Mouse (Mus musculus) 3134 (cell line): ENCODE data around the gene Ppil2.

ENCODE experiments used
- DNase-seq: peaks from one replicate; pipeline ENCODE4 v3.0.0-alpha.2; 2011; ENCODE audit warnings: low spot score; ENCODE audit not compliant: insufficient read length; ENCODE audit errors: extremely low read depth

Ppil2 gene

DNA sequence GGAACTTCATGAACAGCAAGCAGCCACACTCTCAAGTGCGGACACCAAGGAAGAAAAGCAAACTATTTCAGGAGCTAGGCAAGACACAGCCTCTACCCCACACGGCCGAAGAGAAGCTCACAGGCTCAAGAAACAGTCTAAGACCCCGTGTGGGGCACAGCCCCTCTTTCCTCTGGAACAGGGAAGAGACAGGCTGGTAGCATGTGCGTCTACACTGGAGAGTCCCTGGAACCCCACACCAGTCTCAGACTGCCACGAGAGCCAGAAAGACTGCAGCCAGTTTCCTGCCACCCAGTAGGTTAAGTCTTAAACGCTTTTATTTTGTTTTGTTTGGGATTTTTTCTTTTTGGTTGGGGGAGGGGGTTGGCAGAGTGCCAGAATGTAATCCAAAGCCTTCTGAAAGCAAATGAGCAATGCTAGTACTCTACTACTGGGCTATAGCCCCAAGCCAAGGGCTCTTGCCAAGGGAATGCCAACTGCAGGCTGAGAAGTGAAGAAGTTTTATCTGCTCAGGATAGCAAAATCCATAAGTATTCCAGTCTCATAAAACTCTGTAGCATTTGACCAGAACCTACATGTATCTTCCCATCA, 8.3 kb downstream of the Ppil2 start:
- DNase-seq = no peak

DNA sequence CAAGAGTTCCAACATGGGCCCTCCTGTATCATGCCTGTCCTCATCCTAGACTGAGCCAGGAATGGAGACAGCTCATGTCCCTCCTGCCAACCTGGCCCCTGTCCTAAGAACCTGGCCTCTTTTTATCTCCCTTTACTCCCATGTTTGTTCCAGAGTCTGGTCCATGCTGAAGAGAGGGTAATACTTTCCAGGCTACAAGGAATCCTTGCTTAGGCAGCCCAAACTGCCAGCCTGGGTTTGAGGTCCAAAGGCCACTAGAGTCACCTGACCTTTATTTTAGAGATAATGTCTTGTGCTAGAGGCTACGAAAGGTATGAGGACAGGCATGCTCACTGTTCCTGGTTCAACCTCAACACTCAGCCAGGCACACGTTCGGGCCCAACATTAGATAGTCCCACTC, 14.1 kb downstream of the Ppil2 start:
- no peak for DNase-seq

DNA sequence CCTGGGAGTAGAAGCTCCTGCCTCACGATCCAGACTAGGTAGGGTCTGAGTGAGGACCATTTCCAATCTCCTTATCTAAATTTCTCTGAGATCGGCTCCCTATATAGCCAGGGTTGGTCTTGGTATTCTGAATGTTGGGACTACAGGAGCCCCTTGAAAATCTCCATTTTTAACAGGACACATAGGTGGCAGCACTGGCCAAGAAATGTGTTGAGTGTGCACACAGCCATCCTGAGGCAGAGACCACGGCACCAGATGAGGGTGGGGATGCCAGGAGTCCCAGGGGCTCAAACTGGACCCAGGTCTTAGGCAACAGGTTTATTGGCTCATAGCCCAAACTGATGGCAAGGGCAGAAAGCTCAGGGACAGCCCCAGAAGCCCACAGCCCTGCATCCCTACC, 22.7 kb downstream of the Ppil2 start:
- DNase-seq = no peak

DNA sequence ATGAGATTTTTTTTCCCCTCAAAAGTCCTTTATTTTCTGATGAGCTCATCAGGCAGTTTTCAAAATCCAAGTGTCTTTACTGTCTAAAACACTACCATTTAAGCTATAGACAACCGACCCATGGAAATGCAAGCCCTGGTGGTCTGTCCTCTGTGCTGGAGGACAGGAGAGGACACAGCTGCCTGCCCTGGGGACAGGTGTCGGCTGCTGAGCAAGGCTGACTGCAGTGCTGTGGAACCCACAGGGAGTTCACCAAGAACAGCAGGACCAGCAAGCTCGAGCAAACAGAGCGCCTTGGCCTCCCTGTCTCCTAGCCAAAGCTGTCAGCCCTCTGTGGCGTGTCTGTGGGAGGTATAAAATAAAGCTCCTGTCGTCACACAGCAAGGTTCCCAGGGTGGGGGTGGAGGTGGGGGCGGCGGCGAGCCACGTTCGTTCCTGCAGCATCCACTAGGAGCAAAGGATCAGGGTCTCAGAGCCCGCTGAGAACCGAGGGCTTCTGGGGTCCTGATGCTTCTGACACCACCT, 24.3 kb downstream of the Ppil2 start:
- DNase-seq = no peak

DNA sequence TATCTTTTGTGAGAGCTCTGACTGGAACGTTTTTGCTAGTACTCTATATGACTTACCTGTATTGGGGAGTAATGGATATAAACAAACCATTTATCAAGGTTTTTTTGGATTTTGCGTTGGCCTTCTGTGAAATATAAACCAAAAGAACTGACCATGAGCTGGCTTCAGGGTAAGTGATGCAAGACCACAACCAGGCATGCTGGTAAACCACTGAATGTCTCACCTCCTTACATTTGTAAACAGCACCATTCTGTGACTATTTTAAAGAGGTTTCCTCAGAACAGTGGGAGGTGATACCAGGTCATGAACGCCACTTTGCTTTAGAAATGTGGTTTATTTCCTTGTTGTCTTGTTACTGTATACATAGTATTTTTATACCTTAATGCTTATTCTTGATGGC, 24.8 kb downstream of the Ppil2 start:
- DNase-seq = no peak

DNA sequence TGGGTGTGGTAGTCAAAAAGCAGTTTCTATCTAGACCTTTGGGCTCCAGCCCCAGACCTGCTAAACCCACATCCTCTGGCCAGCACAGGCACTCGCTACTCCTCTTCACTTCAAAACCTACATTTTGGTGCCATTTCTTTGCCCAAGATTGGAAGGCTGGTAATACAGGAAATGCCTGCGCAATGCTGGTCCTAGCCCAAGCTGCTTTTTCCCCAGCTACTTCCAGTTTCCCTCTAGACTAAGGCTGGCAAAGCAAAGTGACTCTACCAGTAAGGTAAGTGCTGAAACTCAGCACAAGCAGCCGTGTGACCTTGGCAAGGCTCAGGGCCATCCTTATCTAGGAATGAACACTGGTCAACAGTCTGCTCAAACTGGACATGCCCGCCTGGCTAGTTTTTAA, 25.4 kb downstream of the Ppil2 start:
- DNase-seq = no peak

DNA sequence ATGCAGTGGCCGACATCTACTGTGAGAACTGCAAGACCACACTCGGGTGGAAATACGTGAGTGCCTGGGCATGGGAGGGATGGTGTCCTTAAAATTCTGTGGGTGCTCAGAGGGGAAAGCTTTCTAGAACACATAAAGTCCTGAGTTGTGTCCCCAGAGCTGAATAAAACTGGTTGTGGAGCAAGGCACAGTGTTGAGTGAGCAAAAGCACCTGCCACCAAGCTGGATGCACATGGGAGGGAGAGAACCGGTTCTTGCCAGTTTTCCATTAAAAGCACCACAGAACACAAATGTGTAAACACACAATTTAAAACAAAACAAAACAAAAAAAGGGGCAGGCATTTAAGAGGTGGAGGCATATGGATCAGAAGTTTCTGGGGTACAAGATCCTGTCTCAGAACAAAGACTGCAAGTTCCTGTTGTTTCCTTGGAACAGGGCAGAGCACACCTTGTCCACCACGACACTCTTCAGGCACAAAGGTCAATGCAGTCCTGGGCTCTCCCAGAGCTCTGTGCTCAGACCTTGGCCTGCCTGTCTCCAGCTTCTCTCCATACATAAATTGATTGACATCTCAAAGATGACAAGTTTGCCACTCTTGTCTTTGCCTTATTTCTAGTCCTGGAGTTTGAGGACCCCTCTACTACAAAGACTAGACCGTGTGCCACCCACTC, 28.8 kb downstream of the Ppil2 start:
- no peak for DNase-seq

DNA sequence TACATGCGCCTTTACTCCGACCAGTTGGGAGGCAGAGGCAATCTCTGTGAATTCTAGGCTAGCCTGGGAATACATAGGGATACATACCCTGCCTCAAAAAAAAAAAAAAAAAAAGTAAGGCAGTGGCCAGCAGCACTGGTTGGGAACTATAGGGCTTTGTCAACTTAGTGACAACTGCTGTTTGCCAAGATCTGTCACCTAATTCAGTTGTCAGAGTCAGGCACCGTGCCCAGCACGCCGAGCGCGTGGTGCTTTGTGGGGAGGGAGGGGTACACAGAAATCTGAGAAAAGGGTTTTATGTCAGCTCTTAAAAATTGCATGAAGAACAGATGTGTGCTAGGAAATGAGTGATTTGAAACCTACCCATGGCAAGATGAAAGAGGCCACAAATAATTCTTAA, 33.0 kb downstream of the Ppil2 start:
- no peak for DNase-seq

DNA sequence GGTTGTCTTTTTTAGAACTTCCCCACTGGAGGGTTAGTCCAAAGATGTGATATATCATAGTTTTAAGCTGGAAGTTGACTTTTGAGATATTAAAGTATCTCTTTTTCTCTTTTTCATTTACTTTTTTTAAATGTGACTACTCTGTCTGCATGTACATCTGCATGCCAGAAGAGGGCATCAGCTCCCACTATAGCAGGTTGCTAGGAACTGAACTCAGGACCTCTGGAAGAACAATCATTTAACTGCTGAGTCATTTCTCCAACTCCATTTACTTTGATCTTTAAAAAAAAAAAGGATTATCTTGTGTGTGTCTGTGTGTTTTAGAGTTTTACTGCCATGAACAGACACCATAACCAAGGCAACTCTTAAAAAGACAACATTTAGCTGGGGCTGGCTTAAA, 34.2 kb downstream of the Ppil2 start:
- DNase-seq = no peak

DNA sequence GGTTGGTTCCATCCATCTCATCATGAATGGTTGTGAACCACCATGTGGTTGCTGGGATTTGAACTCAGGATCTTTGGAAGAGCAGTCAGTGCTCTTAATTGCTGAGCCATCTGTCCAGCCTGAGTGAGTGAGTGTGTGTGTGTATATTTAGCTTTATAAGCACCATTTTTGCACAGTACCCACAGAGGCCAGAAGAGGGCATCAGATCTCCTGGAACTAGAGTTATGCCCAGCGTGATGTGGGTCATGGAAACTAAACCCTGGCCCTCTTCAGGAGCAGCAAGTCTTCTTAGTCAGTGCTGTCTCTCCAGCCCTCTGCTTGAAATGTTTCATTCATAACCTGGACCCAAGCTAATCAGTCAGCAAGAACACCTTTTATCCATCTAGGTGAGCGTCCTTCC, 34.8 kb downstream of the Ppil2 start:
- no peak for DNase-seq

DNA sequence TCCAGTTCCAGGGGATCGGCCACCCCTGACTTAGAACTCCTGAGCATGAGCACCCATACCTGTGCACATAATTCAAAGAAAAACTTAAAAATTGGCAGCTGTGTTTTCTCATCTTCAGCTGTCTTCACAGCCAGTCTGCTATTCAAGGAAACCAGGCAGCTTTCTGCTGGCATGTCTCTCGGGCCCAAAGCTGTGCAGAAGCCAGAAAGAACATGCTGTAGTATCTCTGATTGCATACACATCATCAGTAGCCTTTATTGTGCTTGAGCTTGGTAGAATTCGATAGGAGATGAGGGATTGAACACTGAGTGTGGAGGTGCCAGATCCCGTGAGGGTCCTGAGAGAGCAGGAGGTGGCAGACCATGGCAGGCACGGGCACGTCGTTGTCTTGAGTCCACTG, 38.1 kb downstream of the Ppil2 start:
- DNase-seq = no peak

DNA sequence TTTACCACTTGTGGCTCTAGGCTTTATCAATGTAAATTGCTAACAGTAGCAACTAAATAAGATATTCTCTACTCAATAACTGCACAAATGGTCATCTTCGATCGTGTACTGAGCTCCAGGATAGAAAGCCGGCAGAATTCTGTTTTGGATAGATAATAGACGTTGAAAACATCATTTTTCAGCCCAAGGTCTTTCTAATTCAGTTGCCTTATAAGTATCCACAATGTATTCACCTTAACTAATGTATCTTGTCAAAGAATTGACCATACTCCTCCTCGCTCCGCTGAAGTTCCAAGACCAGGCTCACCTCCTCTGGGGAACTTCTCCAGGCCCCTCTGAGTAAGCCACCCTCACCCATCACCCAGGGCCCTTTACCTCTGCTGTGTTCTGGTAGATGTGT, 40.3 kb downstream of the Ppil2 start:
- DNase-seq = no peak

DNA sequence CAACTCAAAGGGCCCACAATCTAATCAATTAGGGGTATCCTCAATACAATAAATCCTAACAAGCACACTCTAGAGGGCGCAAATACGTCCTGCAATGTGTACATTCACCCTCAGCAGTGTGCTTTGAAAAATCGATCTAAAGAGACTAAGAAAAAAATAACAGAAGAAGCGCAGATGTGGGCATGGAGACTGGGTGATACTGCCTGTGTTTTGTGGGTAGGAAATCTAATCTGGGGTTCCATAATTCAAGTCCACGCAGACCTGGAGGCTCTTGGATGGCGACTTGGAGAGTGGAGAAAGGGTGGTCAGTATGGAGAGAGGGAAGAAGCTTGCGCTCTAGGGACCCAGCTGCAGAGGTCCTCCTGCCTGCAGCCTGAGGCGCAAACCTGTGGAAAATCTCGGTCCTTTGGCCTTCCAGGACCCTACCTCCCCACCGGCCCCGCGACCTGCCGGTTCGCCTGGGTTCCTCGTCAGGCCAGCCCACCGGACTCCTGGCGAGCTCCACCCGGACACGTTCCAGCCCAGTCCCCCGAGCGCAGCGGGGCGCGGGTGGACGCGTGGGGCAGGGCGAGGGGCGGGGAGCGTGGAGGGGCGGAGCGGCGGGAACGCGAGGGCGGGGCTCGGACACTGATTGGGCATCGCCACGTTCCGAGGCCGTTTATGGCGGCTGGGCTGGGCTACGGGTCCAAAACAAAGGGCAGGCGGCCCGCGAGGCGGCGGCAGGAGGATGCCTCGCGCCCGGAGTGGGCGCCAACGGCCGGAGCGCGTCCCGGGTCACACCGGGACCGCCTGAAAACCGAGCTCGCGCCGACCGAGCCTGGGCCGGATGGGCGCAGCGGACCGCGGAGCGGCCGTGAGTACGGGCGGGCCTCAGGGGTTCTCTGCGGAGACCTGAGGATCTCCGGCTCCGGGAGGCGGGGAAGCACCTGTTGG, 41.3 kb downstream of the Ppil2 start, which contains the start of gene Ypel1:
Gene Ypel1 (plus strand): TSS at position 186 of the 933 bp plus-strand sequence.
- DNase-seq = peak; percentile 68

DNA sequence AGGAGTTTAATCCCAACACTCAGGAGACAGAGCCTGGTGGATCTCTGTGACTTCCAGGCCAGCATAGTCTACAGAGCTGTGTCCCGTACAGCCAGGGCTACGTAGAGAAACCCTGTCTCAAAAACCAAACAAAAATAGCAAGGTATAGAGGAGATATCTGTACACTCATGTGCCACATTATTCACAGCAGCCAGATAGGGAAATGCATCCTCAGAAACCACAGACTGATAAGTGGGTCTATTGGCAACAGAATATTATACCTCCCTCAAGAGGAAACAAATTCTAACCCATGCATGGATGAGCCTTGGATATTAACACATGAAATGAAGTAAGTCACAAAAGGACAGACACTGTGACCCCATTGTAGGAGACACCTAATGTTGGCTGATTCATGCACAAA, 43.5 kb downstream of the Ppil2 start:
- DNase-seq = no peak

DNA sequence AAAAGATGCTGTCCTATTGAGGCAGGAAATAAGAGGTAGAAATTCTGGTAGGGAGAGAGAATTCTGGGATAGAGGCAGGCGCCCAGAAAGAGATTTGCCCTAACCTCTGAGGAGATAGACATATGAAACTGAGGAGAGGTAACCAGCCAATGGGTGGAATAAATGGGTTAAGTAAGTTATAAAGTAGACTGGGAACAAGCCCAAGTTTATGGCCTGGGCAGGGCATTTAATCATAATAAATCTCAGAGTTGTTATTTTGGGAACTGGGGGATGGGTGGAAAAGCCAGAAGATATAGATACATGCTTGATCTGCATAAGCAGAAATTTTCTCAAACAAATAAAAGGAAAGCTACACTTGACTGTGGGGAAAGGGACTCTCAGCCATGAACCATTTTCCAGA, 48.7 kb downstream of the Ppil2 start:
- no peak for DNase-seq

DNA sequence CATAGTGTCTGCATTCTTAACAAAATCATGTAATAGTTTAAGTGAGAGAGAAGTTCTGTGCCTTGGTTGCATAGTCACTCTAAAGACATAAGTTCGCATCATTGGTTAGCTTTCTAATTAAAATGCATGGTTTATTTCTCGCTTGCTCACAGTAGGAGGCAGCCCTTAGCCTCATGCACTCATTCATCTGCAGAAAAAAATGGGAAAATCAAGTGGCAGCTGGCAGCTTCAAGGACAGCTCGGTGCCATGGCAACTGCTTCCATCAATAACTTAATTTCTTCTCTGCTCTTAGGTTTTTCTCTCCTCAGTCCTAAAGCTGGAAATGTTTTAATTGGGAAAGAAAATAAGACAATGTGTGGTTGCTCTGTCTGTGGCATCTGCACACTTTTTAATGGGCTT, 55.5 kb downstream of the Ppil2 start:
- no peak for DNase-seq

DNA sequence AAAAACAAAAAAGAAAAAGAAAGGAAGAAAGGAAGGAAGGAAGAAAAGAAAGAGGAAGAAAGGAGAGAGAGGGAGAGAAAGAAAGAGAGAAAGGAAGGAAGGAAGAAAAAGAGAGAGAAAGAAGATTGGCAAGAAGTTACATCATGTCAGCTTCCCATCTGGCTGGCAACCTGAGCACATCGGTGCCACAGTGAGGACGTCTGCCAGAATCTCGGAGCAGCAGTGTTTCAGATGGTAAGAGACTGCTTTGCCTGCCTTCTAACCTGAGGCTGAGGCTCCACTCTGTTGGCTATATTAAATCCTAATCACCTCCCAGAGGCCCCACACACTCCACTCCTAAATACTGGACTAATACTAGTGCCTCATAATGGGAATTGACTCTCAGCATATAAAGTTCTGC, 57.2 kb downstream of the Ppil2 start:
- no peak for DNase-seq

DNA sequence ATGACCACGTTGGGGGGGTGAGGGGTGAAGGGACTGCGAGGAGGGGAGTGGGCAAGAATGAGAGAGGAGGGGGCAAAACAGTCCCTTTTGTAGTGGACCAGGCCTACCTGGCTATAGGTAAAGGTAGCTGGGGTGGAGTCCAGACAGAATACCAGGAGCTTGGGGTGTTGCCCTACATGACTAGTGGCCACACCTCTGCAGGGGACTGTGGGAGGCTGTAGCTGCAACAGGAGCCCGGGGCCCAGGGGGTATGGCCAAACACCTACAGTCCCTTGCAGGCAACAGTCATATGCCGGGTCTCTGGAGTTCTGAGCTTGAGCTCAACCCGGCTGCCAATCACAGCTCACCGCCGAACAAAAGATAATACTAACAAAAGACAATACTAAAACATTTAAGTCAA, 59.0 kb downstream of the Ppil2 start:
- DNase-seq = no peak

DNA sequence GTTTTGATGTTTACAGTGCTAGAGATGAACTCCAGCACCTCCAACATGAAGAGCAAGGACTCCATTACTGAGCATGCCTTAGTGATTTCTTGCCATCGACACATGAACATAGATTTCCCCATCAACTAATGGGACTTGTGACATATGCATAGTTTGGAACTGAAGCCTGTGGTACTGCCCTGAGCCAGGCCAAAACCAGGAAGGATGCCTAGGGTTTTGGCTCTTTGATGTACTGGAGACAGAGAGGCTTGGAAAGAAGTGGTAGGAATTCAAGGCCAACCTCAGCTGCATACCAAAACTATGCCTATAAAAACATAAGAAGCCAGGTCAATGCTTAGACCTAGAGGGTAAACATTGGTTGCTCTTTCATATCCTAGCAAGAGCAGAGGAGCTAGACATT, 61.2 kb downstream of the Ppil2 start:
- no peak for DNase-seq

DNA sequence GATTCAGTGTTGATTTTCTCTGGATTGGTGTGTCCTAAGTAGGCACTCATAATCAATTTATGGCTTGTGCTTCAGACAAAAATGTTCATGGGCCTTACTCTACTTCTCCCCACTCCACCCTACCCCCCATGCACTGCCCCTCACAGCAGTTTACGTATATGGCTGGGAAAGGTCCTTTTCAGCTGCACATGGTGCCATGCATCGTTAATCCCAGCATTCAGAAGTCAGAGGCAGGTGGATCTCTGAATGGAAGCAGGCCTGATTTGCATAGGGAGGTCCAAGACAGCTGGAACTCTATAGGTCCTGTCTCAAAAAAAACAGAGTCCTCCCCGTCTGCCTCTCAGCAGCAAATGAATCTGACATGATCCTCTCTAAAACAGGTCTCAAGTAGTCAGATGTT, 65.8 kb downstream of the Ppil2 start:
- no peak for DNase-seq

DNA sequence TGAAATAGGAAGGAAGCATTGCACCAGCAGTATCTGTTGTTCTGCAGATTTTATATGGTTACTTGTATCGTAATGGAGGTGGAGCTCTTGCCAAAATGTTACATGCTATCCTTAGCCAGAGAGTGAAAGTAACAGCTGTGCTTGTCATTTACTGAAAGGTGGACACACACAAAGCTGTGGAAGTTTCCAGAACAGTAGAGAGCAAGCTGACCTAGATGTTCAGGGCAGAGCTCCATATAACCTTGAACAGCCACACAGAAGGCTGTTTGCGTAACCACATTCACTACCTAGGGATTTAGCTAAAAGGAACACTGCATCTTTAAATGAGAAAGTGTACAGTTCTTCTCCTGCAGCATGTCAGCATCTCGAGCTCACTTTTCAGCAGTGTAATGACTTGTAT, 66.7 kb downstream of the Ppil2 start:
- no peak for DNase-seq

DNA sequence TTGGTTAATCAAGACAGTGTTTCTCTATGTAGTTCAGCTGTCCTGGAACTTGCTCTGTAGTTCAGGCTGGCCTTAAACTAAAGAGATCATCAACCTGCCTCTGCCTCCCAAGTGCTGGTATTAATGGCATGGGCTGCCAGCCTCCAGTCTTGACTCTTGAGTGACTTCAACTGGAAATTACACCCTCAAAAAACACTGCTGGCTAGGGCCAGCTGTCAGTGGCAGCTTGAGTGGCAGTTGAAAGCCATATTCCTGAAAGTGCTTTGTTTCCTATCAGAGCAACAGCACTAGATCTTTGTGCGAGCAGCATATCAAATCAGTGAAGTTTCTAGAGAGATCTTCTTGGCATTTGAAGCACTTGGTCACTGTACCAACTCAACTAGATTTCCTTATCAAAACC, 69.6 kb downstream of the Ppil2 start:
- no peak for DNase-seq
